Mouse (Mus musculus): ENCODE data around the gene Zscan21. TPM values are rescaled to one million over a fixed set of nuclear protein-coding genes. Genes with fewer than 3 reads are reported as not detected.
A peak's percentile ranks its signal among the peaks of the same experiment; 100 is the strongest.

Zscan21 gene
- 20.7 and 22.1 TPM in 2 replicates for total RNA-seq (2014; rRNA removed)
- 54.3 and 57.1 TPM in 2 replicates for polyA plus RNA-seq (2015; fragmentation: Nextera tagmentation; extraction: Ambion mirVana)

GRCm38 (mm10) chr5:138116255-138117198, at the start of gene Zscan21:
Gene Zscan21, plus strand, starts transcription at chr5:138116903.
- H3K9ac ChIP-seq (replicated peaks; ENCODE audit: low read length, poor library complexity, severe bottlenecking) = peak within 1 kb of the TSS; percentile 75
- WGBS = 6% methylated on average over 38 of the region's 38 CpGs

DNA sequence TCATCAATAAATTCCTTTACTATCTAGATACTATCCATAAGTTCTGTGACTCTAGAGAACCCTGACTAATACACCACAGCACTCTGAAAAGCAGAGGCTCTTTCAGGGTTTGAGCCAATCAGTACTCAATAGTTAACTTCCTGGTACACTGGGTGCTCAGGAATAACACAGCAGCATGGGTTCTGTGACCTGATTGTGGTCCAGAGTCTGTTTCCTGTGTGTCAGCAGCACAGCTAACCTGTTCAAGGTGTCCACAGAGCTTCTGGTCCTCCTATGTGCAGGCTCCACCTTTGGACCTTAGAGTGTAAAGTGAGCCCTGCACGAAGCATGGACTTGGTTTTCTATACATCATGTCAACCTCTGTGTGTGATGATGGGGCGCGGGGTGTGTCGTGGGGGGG, 42.9 kb upstream of the Zscan21 start:
- DNase-seq (ENCODE audit: low spot score) = no peak
- no peak for TF ChIP-seq CTCF (IDR thresholded peaks at IDR 0.05)
- H3K27ac ChIP-seq (ENCODE audit: low read depth, low read length) = no peak overlapping the region
- ATAC-seq (ENCODE audit: low FRiP score) = no peak
- no peaks in the 10 kb centered on the region for H3K9me3 ChIP-seq (ENCODE audit: low read length)
- no peak overlapping the region for H3K4me2 ChIP-seq (ENCODE audit: low read depth, low read length, poor library complexity, severe bottlenecking)
- no peak overlapping the region for H3K4me3 ChIP-seq (ENCODE audit: low read depth, low read length)
- 82% methylated on average over 4 of the region's 4 CpGs for WGBS
- no peaks in the 10 kb centered on the region for H3K4me1 ChIP-seq (ENCODE audit: insufficient read depth, low read length)
- H3K9ac ChIP-seq (replicated peaks; ENCODE audit: low read length, poor library complexity, severe bottlenecking) = no peak overlapping the region
- no peaks in the 10 kb centered on the region for H3K36me3 ChIP-seq (ENCODE audit: insufficient read depth, low read length)
- no peaks in the 10 kb centered on the region for H3K27me3 ChIP-seq (ENCODE audit: insufficient read depth, low read length)

More at GRCm38 (mm10) chr5:138116255-138117198, at the start of gene Zscan21:
- DNase-seq (ENCODE audit: low spot score) (peak; percentile 94), ATAC-seq (ENCODE audit: low FRiP score) (peak; percentile 96)
- peak; percentile 33 for TF ChIP-seq CTCF (IDR thresholded peaks at IDR 0.05)
- Histone ChIP-seq H3K27ac (ENCODE audit: low read depth, low read length) (peak within 1 kb of the TSS; percentile 89), H3K27me3 (ENCODE audit: insufficient read depth, low read length) (no peaks in the 10 kb centered on the region), H3K36me3 (ENCODE audit: insufficient read depth, low read length) (no peaks in the 10 kb centered on the region), H3K9me3 (ENCODE audit: low read length) (no peaks in the 10 kb centered on the region), H3K4me2 (ENCODE audit: low read depth, low read length, poor library complexity, severe bottlenecking) (peak within 1 kb of the TSS; percentile 48), H3K4me3 (ENCODE audit: low read depth, low read length) (peak within 1 kb of the TSS; percentile 66), H3K4me1 (ENCODE audit: insufficient read depth, low read length) (no peaks in the 10 kb centered on the region)

DNA sequence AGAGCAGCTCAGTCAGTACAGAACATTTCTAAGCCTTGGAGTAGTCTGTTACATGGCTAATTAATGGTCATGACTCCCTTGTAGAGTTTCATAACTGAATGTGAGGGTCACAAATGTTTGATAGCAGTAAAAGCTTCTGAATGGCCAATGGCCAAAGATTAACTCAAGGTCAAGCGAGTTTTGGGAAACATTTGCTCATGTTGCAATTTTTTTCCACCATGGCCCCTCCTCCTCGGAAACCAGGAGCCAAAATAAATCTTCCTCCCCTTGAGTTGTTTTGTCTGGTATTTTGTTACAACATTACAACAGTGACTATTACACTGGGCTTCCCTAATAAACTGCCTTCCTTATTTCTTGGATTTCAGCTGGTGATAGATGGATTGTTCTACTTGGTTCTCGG, 41.0 kb upstream of the Zscan21 start:
- no peaks in the 10 kb centered on the region for H3K27me3 ChIP-seq (ENCODE audit: insufficient read depth, low read length)
- H3K36me3 ChIP-seq (ENCODE audit: insufficient read depth, low read length) = no peaks in the 10 kb centered on the region
- H3K4me1 ChIP-seq (ENCODE audit: insufficient read depth, low read length) = no peaks in the 10 kb centered on the region
- H3K27ac ChIP-seq (ENCODE audit: low read depth, low read length) = no peak overlapping the region
- H3K9me3 ChIP-seq (ENCODE audit: low read length) = no peaks in the 10 kb centered on the region
- 74% methylated on average over 3 of the region's 3 CpGs for WGBS
- no peak overlapping the region for H3K4me3 ChIP-seq (ENCODE audit: low read depth, low read length)
- ATAC-seq (ENCODE audit: low FRiP score) = no peak
- TF ChIP-seq CTCF (IDR thresholded peaks at IDR 0.05) = no peak
- no peak overlapping the region for H3K4me2 ChIP-seq (ENCODE audit: low read depth, low read length, poor library complexity, severe bottlenecking)
- no peak overlapping the region for H3K9ac ChIP-seq (replicated peaks; ENCODE audit: low read length, poor library complexity, severe bottlenecking)
- DNase-seq (ENCODE audit: low spot score) = no peak

DNA sequence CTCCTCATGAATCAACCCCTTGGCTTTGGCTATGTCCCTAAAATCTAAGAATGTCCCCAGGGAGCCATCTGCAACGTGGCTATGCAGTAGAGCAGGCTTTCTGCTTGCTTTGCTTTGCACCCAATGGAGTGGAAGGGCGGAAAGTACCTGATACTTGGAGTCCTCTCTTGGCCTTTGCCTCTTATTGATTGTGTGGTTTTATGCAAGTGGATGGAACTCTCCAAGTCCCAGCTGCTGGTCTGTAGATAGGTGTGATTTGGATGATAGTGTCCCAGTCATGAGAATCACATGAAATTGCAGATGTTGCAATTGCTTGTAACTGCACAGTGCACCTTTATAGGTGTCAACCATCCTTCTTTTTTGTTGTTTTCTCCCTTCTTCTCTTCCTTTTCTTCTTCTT, 40.6 kb upstream of the Zscan21 start:
- Histone ChIP-seq H3K27me3 (ENCODE audit: insufficient read depth, low read length) (no peaks in the 10 kb centered on the region), H3K9me3 (ENCODE audit: low read length) (no peaks in the 10 kb centered on the region), H3K27ac (ENCODE audit: low read depth, low read length) (no peak overlapping the region), H3K9ac (replicated peaks; ENCODE audit: low read length, poor library complexity, severe bottlenecking) (no peak overlapping the region), H3K36me3 (ENCODE audit: insufficient read depth, low read length) (no peaks in the 10 kb centered on the region), H3K4me2 (ENCODE audit: low read depth, low read length, poor library complexity, severe bottlenecking) (no peak overlapping the region), H3K4me1 (ENCODE audit: insufficient read depth, low read length) (no peaks in the 10 kb centered on the region), H3K4me3 (ENCODE audit: low read depth, low read length) (no peak overlapping the region)
- TF ChIP-seq CTCF (IDR thresholded peaks at IDR 0.05) = no peak
- 57% methylated on average over 2 of the region's 2 CpGs for WGBS
- DNase-seq (ENCODE audit: low spot score) = no peak
- ATAC-seq (ENCODE audit: low FRiP score) = no peak

DNA sequence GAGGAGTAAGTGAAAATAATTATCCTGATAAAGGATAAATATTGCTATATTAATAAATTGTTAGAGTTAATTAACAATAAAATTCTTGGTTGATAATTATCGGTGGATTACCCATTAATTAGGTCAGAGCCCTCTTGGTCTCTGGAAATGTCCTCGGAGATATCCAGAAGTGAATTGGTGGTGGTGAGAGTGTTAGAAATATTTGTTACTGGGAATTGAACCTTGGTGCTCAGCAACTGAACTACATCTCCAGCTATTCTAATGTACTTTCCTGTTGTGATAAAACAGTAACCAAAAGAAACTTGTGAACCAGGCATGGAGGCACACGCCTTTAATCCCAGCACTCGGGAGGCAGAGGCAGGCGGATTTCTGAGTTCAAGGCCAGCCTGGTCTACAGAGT, 36.2 kb upstream of the Zscan21 start:
- no peak for TF ChIP-seq CTCF (IDR thresholded peaks at IDR 0.05)
- no peak overlapping the region for H3K4me3 ChIP-seq (ENCODE audit: low read depth, low read length)
- H3K36me3 ChIP-seq (ENCODE audit: insufficient read depth, low read length) = no peaks in the 10 kb centered on the region
- no peak overlapping the region for H3K9ac ChIP-seq (replicated peaks; ENCODE audit: low read length, poor library complexity, severe bottlenecking)
- H3K9me3 ChIP-seq (ENCODE audit: low read length) = no peaks in the 10 kb centered on the region
- no peak overlapping the region for H3K27ac ChIP-seq (ENCODE audit: low read depth, low read length)
- H3K27me3 ChIP-seq (ENCODE audit: insufficient read depth, low read length) = no peaks in the 10 kb centered on the region
- H3K4me2 ChIP-seq (ENCODE audit: low read depth, low read length, poor library complexity, severe bottlenecking) = no peak overlapping the region
- DNase-seq (ENCODE audit: low spot score) = no peak
- H3K4me1 ChIP-seq (ENCODE audit: insufficient read depth, low read length) = no peaks in the 10 kb centered on the region
- no peak for ATAC-seq (ENCODE audit: low FRiP score)
- 92% methylated on average over 5 of the region's 5 CpGs for WGBS

GRCm38 (mm10) chr5:138081446-138081845, 35.3 kb upstream of the Zscan21 start:
- no peaks in the 10 kb centered on the region; the same call in 1 of the 2 replicates for H3K4me1 ChIP-seq (ENCODE audit: insufficient read depth, low read length)
- no peaks in the 10 kb centered on the region for H3K36me3 ChIP-seq (ENCODE audit: insufficient read depth, low read length)
- H3K27ac ChIP-seq (ENCODE audit: low read depth, low read length) = no peak overlapping the region
- no peak overlapping the region for H3K9ac ChIP-seq (replicated peaks; ENCODE audit: low read length, poor library complexity, severe bottlenecking)
- WGBS = 87% methylated on average over 9 of the region's 9 CpGs
- no peak for ATAC-seq (ENCODE audit: low FRiP score)
- H3K4me3 ChIP-seq (ENCODE audit: low read depth, low read length) = no peak overlapping the region
- no peaks in the 10 kb centered on the region for H3K9me3 ChIP-seq (ENCODE audit: low read length)
- H3K4me2 ChIP-seq (ENCODE audit: low read depth, low read length, poor library complexity, severe bottlenecking) = no peak overlapping the region
- no peak for TF ChIP-seq CTCF (IDR thresholded peaks at IDR 0.05)
- no peak for DNase-seq (ENCODE audit: low spot score)
- H3K27me3 ChIP-seq (ENCODE audit: insufficient read depth, low read length) = no peaks in the 10 kb centered on the region

All from midbrain, postnatal 0 days (tissue).